Mouse (Mus musculus) heart, adult 2 months (tissue): Measurements from ENCODE around the gene Col13a1. TPM values are rescaled to one million over a fixed set of nuclear protein-coding genes. Genes with fewer than 3 reads are reported as not detected.

ENCODE experiments used
- DNase-seq, 2 experiments: peaks; one replicate each; pipeline ENCODE4 v3.0.0; 2021
- H3K27ac ChIP-seq: fragments of 200-600 bp; 2 replicates; pipeline ENCODE4 v1.8.1; 2022
- H3K27me3 ChIP-seq: fragments of 200-500 bp; 2 replicates; pipeline ENCODE4 v1.6.1; 2012; ENCODE audit warnings: mild to moderate bottlenecking, low read length, inconsistent platforms, mixed read lengths; ENCODE audit not compliant: control insufficient read depth, insufficient read depth
- H3K36me3 ChIP-seq: fragments of 200-500 bp; 2 replicates; pipeline ENCODE4 v1.6.1; 2012; ENCODE audit warnings: low read length, inconsistent platforms; ENCODE audit not compliant: control insufficient read depth, insufficient read depth
- H3K4me1 ChIP-seq: fragments of 200-500 bp; 2 replicates; pipeline ENCODE4 v1.6.1; 2011; ENCODE audit warnings: low read length; ENCODE audit not compliant: control insufficient read depth, insufficient read depth
- H3K4me3 ChIP-seq: fragments of 200-600 bp; 2 replicates; pipeline ENCODE4 v1.8.1; 2022
- H3K79me2 ChIP-seq: fragments of 200-500 bp; replicated peaks from 2 replicates; pipeline ENCODE4 v1.6.1; 2012; ENCODE audit warnings: mild to moderate bottlenecking, inconsistent platforms, low read length, moderate library complexity, mixed read lengths; ENCODE audit not compliant: control insufficient read depth, insufficient read depth
- H3K9ac ChIP-seq: fragments of 200-500 bp; 2 replicates; pipeline ENCODE4 v1.6.1; 2012; ENCODE audit warnings: low read depth, mild to moderate bottlenecking, control low read depth, inconsistent platforms, low read length, mixed read lengths
- CTCF ChIP-seq: fragments of 200-600 bp; IDR thresholded peaks from 2 replicates; pipeline ENCODE4 v1.8.1; 2022; ENCODE audit warnings: antibody characterized with exemption, mild to moderate bottlenecking, moderate library complexity
- EP300 ChIP-seq: fragments of 200-500 bp; IDR thresholded peaks from 2 replicates; pipeline ENCODE4 v1.6.1; 2011; ENCODE audit warnings: low read depth, low read length, control low read depth; ENCODE audit not compliant: insufficient read depth
- POLR2A ChIP-seq: fragments of 200-500 bp; IDR thresholded peaks from 2 replicates; pipeline ENCODE4 v1.6.1; 2011; ENCODE audit warnings: mild to moderate bottlenecking, low read depth, low read length, control low read depth; ENCODE audit not compliant: insufficient read depth
- WGBS: fragments of 180-500 bp; shearing (Covaris S2); methylation state at CpG from one replicate; pipeline ENCODE4 v1.1.7; 2018; 5-methylcytosine and 5-hydroxymethylcytosine counted together
- intact Hi-C: fragments of 180-260 bp; cut with DNase I; formaldehyde crosslinking; loops from one replicate; pipeline ENCODE4 v1.15.1; 2025
- polyA plus RNA-seq: library from polyadenylated mRNA; depleted of rRNA; stranded (reverse); fragments of >200 nt; gene quantifications from 2 replicates; pipeline ENCODE4 v1.2.3, GENCODE M21; 2012
- total RNA-seq, 2 experiments: library from RNA; stranded (reverse); gene quantifications; 2 replicates each; pipeline ENCODE4 v1.2.3; 2021

Gene Col13a1
- total and polyA plus RNA-seq, 3 experiments = 0.34 to 0.45 (median 0.43) TPM

GRCm38 (mm10) chr10:61869796-61870195 lies 109.1 kb downstream of the Col13a1 start:
- no peak overlapping the region for H3K4me3 ChIP-seq
- H3K79me2 ChIP-seq = no peaks in the 10 kb centered on the region
- no peak for DNase-seq
- H3K9ac ChIP-seq = no peak overlapping the region
- no peaks in the 10 kb centered on the region for H3K4me1 ChIP-seq
- no peaks in the 10 kb centered on the region for H3K27me3 ChIP-seq
- no peak overlapping the region for H3K27ac ChIP-seq
- no peak for TF ChIP-seq POLR2A
- intact Hi-C loops = loop anchor here (10.0 kb wide), 1 partner anchor 315 kb away; no protein-coding TSS in a partner anchor
- no peaks in the 10 kb centered on the region for H3K36me3 ChIP-seq
- 79% methylated on average over 3 of the region's 3 CpGs for WGBS

GRCm38 (mm10) chr10:61866045-61866580 lies 112.8 kb downstream of the Col13a1 start:
- no peaks in the 10 kb centered on the region for H3K27me3 ChIP-seq
- TF ChIP-seq CTCF = no peak
- TF ChIP-seq EP300 = no peak
- TF ChIP-seq POLR2A = no peak
- H3K9ac ChIP-seq = no peak overlapping the region
- 61% methylated on average over 11 of the region's 11 CpGs for WGBS
- H3K36me3 ChIP-seq = no peaks in the 10 kb centered on the region
- no peak overlapping the region for H3K4me3 ChIP-seq
- H3K79me2 ChIP-seq = no peaks in the 10 kb centered on the region
- no peaks in the 10 kb centered on the region for H3K4me1 ChIP-seq
- intact Hi-C loops = no loop called here
- no peak for DNase-seq
- H3K27ac ChIP-seq = no peak overlapping the region

GRCm38 (mm10) chr10:61859451-61859850 lies 119.5 kb downstream of the Col13a1 start:
- intact Hi-C loops = no loop called here
- H3K27ac ChIP-seq = no peak overlapping the region
- WGBS = 91% methylated on average over 2 of the region's 2 CpGs
- TF ChIP-seq POLR2A (no peak), CTCF (no peak), EP300 (no peak)
- no peak overlapping the region for H3K4me3 ChIP-seq
- H3K4me1 ChIP-seq = no peaks in the 10 kb centered on the region
- no peaks in the 10 kb centered on the region for H3K27me3 ChIP-seq
- no peak for DNase-seq
- no peaks in the 10 kb centered on the region for H3K79me2 ChIP-seq
- no peak overlapping the region for H3K9ac ChIP-seq
- H3K36me3 ChIP-seq = no peaks in the 10 kb centered on the region

- Histone ChIP-seq H3K79me2 (no peaks in the 10 kb centered on the region), H3K4me1 (no peaks in the 10 kb centered on the region), H3K27ac (no peak overlapping the region), H3K27me3 (no peaks in the 10 kb centered on the region), H3K9ac (no peak overlapping the region), H3K36me3 (no peaks in the 10 kb centered on the region), H3K4me3 (no peak overlapping the region)
- TF ChIP-seq POLR2A (no peak), EP300 (no peak), CTCF (no peak)
- intact Hi-C loops = no loop called here
- no peak for DNase-seq
- 51% methylated on average over 8 of the region's 8 CpGs for WGBS
These were observed 123.7 kb downstream of the Col13a1 start for GRCm38 (mm10) chr10:61855139-61855675.

- intact Hi-C loops = no loop called here
- Histone ChIP-seq H3K27me3 (no peaks in the 10 kb centered on the region), H3K27ac (no peak overlapping the region), H3K4me1 (peaks cover 3% of the 10 kb centered on the region; the same call in 1 of the 2 replicates), H3K9ac (no peak overlapping the region), H3K36me3 (no peaks in the 10 kb centered on the region), H3K79me2 (no peaks in the 10 kb centered on the region), H3K4me3 (no peak overlapping the region)
- DNase-seq = peak in 1 of 2 experiments; percentile 44
- TF ChIP-seq POLR2A (no peak), CTCF (no peak), EP300 (0 out of 2 replicates have a peak, but pooled peaks have one; percentile 42)
- 70% methylated on average over 8 of the region's 8 CpGs for WGBS
These were observed 126.1 kb downstream of the Col13a1 start for GRCm38 (mm10) chr10:61852824-61853223.

GRCm38 (mm10) chr10:61848553-61848952 lies 130.4 kb downstream of the Col13a1 start:
- TF ChIP-seq POLR2A (no peak), EP300 (no peak), CTCF (no peak)
- no peak overlapping the region for H3K4me3 ChIP-seq
- WGBS = 37% methylated on average over 6 of the region's 6 CpGs
- no peaks in the 10 kb centered on the region for H3K36me3 ChIP-seq
- H3K27ac ChIP-seq = peak overlapping the region; percentile 31; the same call in 1 of the 2 replicates
- H3K27me3 ChIP-seq = no peaks in the 10 kb centered on the region
- peaks cover 3% of the 10 kb centered on the region; the same call in 1 of the 2 replicates for H3K4me1 ChIP-seq
- no peaks in the 10 kb centered on the region for H3K79me2 ChIP-seq
- H3K9ac ChIP-seq = no peak overlapping the region
- intact Hi-C loops = no loop called here
- DNase-seq = peak in 1 of 2 experiments; percentile 24
